Mouse (Mus musculus) left cerebral cortex, postnatal 36 days (tissue): ENCODE results near the gene 3425401B19Rik. TPM values are rescaled to one million over a fixed set of nuclear protein-coding genes. Genes with fewer than 3 reads are reported as not detected.

Experiments
- DNase-seq, 2 experiments: peaks; one replicate each; pipeline ENCODE4 v3.0.0; 2021 to 2022; ENCODE audit warnings: low spot score in 2 of 2, mixed read lengths in 1 of 2
- intact Hi-C: fragments of 180-260 bp; cut with DNase I; formaldehyde crosslinking; loops from one replicate; pipeline ENCODE4 v1.15.1; 2025
- total RNA-seq, 2 experiments: library from RNA; stranded (reverse); gene quantifications; 2 replicates each; pipeline ENCODE4 v1.2.3; 2021

3425401B19Rik gene
- total RNA-seq: under 1 TPM; 0.11 to 0.35 TPM

DNA sequence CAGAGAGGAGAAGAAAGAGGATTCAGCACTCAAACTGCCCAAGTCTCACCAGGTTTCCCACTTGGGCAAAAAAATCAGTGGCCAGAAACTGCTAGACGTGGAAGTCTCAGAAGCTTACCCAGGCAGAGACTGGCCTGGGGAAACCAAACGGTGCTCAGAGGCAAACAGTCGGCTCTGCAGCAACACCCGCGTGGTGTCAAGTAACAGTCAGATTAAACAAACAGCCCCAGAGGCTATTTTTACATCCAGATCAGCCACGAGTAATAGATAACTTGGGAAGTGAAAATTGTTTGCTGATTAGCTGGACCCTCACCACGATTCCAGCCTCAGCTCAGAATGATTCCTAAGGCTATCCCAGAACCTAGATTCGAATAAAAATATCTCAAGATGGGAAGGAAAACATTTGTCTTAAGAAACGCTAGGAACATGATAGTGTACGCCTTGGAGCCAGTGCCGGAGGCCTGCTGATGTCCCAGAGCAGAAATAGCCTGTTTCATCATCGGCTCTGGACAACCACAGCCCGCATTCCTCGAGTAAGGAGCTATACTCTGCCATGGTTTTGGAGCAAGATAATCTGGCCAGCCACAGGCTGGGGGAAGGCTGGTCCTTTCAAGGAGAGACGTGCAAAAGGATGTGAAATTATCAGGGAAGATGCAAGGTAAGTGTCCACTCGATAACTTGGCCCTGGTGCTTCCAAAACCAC lies at the start of gene 3425401B19Rik:
Gene 3425401B19Rik, minus strand, starts transcription at position 170 of the 703 bp plus-strand sequence.
- intact Hi-C loops: loop anchor here (1.0 kb wide), 1 partner anchor 41 kb away; no protein-coding TSS in a partner anchor
- DNase-seq: no peak

- intact Hi-C loops: no loop called here
- DNase-seq: no peak
These were observed 47.9 kb upstream of the 3425401B19Rik start for GRCm38 (mm10) chr14:32732961-32733360.

- DNase-seq: no peak
- intact Hi-C loops: loop anchor here (1.0 kb wide), 1 partner anchor 42 kb away; the partner anchor contains the start of gene 3425401B19Rik
These were observed 41.8 kb upstream of the 3425401B19Rik start for GRCm38 (mm10) chr14:32726864-32727263.

DNA sequence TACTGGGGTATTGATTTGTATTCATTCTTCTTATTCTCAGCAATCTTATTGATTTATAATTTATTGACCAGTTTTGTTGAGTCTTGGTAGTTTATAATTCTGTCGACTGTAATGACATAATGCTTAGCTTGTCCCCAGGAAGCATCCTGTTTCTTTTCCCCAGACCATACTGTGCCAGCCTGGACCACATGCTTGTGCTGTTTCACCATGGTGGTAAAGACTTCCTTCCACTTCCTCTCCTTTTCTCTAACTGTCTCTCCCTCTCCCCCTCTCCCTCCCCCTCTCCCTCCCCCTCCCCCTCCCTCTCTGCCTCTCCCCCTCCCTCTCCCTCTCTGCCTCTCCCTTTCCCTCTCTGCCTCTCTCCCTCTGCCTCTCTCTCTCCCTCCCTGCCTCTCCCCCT lies 36.4 kb upstream of the 3425401B19Rik start:
- intact Hi-C loops: no loop called here
- no peak for DNase-seq

GRCm38 (mm10) chr14:32716763-32717439 lies 31.8 kb upstream of the 3425401B19Rik start:
- no peak for DNase-seq
- intact Hi-C loops: no loop called here

DNA sequence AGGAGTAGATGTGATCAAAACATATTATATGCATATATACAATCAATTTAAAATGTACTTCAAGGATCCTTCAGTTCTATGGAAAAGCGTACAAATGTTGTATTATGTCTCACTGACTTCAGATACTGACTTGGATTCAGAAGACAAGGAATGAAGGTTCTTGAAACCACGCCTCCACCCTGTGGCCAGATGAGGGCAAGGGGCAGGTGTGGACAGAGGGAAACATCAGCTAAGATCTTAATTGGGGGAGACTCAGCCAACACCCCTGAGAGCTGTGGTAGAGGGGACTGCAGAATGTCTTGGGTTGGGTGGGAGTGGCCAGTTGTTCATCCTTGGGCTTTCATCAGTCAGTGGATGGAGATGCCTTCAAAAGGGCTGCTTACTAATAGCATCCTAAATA lies 30.4 kb upstream of the 3425401B19Rik start:
- intact Hi-C loops: no loop called here
- DNase-seq: no peak

- no peak for DNase-seq
- intact Hi-C loops: no loop called here
These were observed 30.0 kb upstream of the 3425401B19Rik start for GRCm38 (mm10) chr14:32715076-32715475.

DNA sequence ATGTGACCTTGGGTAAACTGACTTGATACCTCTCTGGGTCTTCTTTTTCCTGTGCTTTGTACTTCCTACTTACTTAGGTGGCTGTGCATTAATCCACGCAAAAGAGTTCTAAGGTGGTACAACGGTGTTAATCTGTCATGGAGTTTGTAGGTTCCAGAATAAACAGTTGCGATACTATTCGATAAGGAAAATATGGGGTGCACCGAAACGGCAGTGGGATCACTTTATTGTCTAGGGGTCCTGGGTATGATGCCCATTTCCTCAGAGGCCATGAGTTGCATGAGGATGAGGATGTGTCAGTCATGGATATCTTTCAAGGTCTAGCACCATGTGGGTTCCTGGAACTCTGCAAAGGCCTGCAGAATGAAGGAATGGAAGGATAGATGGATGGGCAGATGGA lies 24.8 kb upstream of the 3425401B19Rik start:
- DNase-seq: no peak
- intact Hi-C loops: no loop called here

DNA sequence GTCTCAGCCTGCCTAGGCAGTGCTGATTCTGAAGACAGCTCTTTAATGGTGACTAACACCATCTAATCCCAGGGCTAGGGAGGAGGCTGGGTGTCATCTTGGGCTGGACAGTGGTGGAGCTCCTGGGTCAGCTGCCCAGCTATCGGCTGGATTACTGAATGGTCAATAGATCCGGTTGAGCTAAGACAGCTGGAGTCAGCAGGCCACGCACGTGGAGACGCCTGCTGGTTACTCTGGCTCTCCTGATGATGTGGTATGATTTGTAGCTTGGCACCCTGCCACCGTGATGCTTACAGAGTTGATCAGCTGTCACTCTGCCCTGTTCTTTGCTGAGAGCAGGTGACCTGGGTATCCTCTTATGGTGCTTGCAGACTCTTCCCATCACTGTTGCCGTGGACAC lies 23.7 kb upstream of the 3425401B19Rik start:
- no peak for DNase-seq
- intact Hi-C loops: no loop called here

DNA sequence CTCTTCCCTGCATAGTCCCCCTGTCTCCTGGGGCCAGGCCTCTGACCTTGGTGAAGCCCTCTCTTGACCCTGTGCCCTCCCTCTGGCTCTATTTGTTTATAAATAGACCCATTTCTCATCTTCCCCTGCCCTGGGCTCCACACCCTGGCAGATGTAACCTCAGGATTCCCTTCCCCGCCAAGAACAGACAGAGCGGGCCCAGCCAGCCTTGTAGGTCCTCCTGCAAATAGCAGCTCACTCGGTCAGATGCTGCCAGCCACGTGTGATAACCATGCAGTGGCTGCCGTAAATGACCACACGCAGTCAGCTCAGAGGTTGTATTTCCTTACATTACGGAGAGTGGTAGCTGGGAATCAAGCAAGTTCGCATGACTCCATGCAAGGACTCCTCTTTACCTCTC lies 22.8 kb upstream of the 3425401B19Rik start:
- intact Hi-C loops: no loop called here
- no peak for DNase-seq

- DNase-seq: no peak
- intact Hi-C loops: no loop called here
These were observed 15.9 kb upstream of the 3425401B19Rik start for GRCm38 (mm10) chr14:32700972-32701371.

DNA sequence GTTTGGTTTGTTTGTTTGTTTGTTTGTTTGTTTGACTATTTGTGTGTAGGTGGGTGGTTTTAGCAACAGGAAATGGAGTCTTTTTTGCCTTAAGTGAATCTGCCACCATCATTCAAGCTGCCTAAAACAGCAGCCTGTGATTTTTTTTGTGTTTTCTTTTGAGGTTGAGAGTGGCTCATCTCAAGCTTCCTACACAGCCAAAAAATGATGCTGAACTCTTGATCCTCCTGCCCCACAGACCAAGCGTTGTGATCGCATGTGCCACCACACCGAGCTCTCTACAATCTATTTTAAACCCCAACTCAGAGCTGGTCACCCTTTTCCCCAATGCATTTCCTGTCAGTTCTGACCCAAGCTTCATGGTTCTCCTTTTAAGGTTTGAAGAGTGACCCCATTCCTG lies 13.5 kb upstream of the 3425401B19Rik start:
- intact Hi-C loops: no loop called here
- no peak for DNase-seq

DNA sequence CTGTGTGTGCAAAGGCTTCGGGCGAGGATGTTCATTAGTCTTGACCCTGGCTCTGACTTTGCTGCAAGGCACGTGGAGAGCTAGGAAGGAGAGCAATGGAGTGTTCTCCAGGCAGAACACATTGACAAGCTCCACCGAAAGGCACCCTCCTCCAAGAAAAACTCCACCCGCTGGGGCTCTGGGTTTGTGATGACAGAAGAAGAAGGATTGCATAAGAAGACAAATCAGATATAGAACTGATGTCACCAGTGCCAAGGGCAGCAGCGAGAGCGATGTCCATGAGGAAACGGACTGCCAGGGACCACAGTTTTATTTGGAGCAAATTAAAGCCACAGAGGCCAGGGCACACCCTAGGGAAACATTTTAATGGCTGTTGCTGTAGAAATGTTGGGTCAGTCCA lies 12.7 kb upstream of the 3425401B19Rik start:
- intact Hi-C loops: no loop called here
- no peak for DNase-seq

GRCm38 (mm10) chr14:32696344-32696743 lies 11.3 kb upstream of the 3425401B19Rik start:
- no peak for DNase-seq
- intact Hi-C loops: no loop called here

GRCm38 (mm10) chr14:32695906-32696305 lies 10.8 kb upstream of the 3425401B19Rik start:
- intact Hi-C loops: no loop called here
- no peak for DNase-seq

GRCm38 (mm10) chr14:32684735-32685105 lies 373 bp downstream of the 3425401B19Rik start:
- intact Hi-C loops: loop anchor here (1.0 kb wide), 1 partner anchor 42 kb away; no protein-coding TSS in a partner anchor
- DNase-seq: no peak

- DNase-seq: peak in 1 of 2 experiments; percentile 19
These were observed 935 bp downstream of the 3425401B19Rik start for GRCm38 (mm10) chr14:32683982-32684734.

GRCm38 (mm10) chr14:32683251-32683838 lies 1.7 kb downstream of the 3425401B19Rik start:
- intact Hi-C loops: no loop called here
- DNase-seq: peak; percentile 7 to 10

More at GRCm38 (mm10) chr14:32683982-32684734, 935 bp downstream of the 3425401B19Rik start:
- intact Hi-C loops: no loop called here

DNA sequence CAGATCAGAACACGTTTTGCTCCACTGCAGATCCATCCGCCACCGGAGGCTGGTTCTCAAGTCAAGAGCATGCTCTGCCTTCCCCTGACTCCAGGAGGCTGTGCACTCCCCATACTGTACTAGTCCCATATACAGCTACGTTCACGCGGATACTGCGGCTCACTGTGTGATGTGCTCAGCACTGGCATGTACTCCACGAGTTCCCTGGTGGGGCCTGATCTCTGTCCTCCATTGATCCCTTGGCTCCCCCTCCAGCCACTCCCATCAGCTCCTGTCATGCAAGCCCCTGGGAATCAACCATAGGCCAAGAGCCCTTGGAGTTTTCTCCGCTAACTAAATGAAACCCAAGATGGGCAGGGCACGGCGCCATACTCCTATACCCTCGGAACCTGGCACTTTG lies 2.6 kb downstream of the 3425401B19Rik start:
- DNase-seq: no peak
- intact Hi-C loops: no loop called here

GRCm38 (mm10) chr14:32681603-32682002 lies 3.5 kb downstream of the 3425401B19Rik start:
- intact Hi-C loops: no loop called here
- DNase-seq: no peak
